Mouse (Mus musculus) monocyte, adult 5-6 weeks (primary cell): ENCODE results near the gene Depdc1b. TPM values are rescaled to one million over a fixed set of nuclear protein-coding genes. Genes with fewer than 3 reads are reported as not detected.

Experiments
- ATAC-seq: fragments of 153-309, 156-312 bp; replicated peaks from 2 replicates; pipeline ENCODE4 v1.8.0; 2017; ENCODE audit warnings: mild to moderate bottlenecking; ENCODE audit not compliant: low TSS enrichment, insufficient number of reproducible peaks, severe bottlenecking, poor library complexity, low FRiP score
- total RNA-seq: library from RNA; stranded (forward); fragments of 200-1000, 200-491, 200-594 nt; gene quantifications from 3 replicates; pipeline ENCODE4 v1.2.3, GENCODE M21; 2017

Gene Depdc1b
- total RNA-seq, 1 experiment from 2014 or later = 8.3 TPM

DNA sequence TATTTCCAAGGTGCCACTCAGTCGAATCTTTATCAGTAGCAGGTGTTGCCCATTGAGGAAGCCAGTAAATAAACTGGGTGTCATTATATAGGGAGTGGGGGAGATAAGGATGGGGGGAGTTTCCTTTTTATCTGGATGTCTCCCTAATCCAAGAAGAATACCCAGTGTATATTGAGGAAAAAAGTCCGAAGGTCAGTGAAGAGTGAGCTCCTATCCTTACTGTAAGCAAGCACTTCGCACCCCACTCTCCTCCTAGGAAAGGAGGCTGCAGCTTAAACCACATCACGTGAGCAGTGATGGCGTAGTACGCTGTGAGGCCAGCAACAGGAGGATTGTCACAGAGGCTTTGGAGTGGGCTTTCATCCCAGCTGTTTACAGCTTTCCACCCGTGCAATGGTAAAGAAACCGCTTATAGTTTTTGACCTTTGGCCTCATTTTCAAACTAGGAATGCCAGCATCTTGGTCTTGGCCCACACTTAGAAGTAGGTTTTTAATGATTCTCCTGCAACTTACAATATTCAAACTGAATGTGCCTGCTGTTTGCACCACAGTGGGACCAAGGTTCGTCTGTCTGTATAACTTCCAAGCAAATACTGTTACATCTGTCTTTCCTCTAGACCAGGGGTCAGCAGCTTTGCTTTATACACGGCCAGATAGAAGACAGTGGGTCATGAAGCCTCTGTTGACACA, 23.9 kb downstream of the Depdc1b start:
- ATAC-seq = no peak

DNA sequence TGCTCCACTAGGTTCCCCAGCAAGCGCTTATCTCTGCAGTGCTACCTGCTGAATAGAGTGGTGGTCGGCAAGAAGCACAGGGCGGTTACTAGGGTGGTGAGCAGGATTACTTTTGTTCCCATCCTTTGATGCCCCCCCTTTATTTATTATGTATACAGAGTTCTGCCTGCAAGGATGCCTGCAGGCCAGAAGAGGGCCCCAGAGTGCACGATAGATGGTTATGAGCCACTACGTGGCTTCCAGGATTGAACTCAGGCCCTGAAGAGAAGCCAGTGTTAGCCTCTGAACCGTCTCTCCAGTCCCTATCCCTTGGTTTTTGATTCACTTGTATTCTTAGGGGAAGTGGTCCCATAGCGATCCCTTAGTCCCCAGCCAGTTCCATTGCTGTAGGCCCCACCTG, 25.5 kb downstream of the Depdc1b start:
- no peak for ATAC-seq

DNA sequence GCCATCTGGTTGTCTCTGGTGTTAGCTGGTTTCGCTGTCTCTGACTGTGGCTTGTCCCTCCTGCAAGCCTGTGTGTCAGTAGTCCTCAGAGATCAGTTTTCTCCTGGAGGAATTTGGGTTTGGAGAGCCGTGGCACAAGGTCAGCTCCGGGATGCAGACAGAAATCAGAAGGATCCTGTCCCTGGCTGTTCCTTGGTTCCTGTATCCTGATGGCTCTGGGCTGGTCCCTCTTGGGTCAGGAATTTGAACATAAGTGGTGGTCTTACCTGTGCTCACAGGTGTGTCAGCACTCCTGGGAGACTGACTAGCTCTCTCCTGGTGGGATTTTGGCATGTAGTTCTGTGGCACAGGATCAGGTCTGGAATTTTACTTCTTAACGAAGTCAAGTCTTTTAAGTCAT, 29.6 kb downstream of the Depdc1b start:
- ATAC-seq = no peak

DNA sequence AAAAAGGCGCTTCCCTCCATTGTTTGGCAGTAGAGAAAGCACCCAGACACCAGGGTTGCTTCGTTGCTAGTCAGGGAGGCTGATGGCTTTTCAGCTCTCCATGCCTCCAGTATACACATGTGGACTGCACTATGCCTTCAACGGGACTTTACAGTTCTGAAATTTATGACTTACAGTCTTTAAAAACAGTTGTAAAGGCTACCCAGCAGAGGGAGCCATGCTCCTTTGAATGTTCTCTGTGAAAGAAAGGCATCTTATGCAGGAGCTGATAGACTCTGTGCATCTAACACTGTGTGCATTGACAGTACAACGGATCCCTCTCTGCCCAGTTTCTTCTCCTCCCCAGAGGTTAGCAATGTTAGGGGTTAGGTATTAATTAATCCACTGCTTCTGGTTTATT, 30.9 kb downstream of the Depdc1b start:
- ATAC-seq = no peak

DNA sequence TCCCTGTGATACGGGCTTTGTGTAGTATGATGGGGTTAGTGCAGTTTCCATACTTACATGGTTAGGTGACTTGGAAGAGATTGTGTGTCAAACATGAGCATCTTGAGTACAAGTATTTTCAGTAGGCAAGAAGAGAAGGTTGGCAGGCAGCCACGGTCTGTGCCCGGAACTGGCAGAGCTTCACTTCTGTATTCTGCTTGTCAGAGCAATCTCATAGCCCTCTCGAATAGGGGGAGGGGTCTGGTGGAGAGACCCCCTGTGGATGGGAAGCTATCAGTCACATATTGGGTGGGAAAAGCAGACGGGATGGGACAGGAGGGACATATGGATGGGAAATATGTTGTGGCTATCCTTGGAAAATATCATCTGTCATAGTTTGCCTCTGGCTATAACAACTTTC, 33.5 kb downstream of the Depdc1b start:
- no peak for ATAC-seq

DNA sequence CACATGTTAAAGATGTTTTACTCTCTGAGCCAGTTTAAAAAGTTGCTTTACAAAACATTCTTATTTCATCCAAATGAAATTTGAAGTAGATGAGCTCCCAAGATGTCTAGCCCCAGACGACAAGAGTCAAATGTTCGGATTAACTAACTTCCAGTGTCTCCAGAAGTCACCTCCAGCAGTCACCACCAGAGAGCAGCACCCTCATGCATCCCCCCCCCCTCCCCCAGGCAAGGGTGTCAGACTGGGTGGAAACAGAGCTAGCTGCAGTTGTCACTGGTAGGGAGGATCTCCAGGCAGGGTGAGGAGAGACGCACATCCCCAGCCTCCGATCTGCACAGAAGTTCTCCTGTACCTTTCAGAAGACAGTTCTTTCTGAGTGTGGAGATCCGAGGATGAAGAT, 37.6 kb downstream of the Depdc1b start:
- ATAC-seq = no peak

DNA sequence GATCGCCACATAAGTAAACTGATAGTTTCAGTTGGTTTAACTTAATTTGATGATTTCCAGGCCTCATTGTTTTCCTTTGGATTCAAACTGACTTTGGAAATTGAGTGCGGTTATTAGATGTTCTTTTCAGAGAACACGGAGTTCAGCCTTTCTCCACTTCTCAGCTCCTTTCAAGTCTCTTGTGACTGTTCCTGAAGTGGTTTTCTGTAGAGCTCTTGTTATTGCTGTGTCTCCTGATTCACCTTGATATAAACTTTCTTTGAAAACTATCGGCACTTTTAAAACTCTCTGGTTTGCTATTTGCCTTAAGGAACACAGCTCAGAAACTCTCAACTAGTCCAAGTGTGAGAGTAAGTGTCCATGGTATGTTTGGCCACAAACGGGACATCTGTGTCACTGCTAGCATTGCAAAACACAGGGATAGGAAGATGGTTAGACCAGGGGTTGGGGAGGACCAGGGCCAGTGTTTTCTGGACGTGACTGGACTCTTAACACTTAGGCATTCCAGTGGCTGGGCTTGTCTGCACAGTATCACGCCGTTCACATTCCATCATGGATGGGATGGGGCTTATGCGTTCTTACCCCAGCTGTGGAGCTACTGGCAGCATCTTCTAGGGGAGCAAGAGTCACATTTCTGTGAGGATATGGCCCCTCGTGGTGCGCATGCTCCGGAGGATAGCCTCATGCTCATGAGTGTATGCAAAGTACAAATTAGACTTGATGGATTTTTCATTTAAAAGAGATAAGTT, 38.8 kb downstream of the Depdc1b start:
- ATAC-seq = no peak

DNA sequence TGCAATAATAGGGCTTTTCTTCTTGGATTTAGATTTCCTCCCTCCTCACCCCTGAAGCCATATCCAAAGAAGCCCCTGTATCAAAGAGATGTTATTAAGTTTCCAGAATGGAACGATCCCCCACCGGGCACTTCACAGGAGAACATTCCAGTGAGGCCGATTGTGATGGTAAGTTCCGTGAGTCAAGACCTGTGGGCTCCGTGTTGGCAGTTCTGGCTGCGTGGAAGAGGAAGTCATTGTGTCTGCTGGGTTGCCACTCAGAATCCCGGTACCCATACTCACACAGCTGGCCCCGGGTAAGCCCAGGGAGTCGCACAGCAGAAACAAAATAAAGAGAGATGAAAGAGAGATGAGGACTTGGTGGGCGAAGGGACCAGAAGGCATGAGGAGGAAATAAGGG, 41.2 kb downstream of the Depdc1b start:
- ATAC-seq = no peak

DNA sequence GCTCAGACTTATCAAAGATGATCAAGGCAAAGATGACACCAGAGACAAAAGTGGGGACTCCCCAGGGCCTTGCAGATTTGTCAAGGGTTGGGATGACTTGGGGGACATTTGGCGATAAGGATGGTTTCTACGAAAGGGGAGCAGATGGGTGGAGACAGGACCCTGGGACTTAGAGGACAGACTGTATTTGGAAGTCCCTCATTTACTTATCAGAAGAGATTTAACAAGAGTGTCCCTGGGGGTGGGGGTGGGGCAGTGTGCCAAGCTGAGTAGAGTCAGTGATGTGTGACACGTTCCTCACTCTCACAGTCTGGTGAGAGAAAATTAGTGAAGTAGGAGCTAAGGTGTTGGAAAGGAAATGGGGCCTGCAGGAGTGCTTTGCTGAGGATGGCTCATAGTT, 42.1 kb downstream of the Depdc1b start:
- no peak for ATAC-seq

DNA sequence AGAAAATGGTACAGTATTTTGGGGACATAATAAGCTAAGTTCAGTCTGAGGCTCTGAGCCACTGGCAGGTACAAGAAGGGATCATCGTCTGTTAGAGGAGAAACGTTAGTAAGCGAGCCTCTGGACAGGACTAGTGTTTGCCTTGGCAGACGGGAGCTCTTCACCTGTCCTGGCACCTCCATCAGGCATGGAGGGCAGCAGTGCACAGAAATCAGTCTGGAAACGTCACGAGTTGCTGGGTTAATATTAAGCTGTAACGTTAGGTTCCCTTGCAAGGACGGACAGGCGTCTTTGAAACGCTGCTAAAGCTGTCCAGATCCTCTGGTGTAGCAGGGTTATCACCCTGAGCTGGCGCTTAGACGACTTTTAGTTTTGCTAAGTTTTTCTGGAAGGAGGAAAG, 51.4 kb downstream of the Depdc1b start:
- no peak for ATAC-seq

DNA sequence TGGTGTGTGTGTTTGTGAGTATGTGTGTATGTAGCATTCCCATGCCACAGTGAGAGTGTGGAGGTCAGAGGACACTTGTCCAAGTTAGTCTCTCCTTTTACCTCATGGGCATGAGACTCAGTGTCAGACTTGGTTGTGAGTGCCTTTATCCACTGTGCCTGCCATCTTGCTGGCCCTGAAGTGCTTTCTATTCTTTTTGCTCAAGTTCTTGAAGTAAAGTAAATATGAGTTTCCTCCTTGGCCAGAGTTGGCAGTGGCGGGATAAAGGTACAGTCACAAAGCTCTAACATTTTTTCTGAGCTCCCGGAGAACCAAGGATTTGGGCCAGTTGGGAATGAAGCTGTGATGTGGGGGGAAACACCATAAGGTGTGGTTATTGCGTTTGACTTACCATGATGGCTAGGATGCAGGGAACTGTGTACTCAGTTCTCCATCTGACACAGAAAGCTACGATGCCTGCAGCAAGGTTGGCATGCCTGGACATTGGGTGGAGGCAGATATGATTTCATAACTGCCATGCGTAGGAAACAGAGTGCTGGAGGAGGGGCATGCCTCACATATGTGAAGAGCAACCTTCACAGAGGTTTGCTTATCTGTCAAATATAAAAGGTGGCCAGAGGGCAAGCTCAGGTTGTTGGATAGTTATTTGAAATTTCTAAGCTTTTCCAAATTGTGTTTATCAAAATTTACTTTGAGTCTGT, 54.3 kb downstream of the Depdc1b start:
- no peak for ATAC-seq

DNA sequence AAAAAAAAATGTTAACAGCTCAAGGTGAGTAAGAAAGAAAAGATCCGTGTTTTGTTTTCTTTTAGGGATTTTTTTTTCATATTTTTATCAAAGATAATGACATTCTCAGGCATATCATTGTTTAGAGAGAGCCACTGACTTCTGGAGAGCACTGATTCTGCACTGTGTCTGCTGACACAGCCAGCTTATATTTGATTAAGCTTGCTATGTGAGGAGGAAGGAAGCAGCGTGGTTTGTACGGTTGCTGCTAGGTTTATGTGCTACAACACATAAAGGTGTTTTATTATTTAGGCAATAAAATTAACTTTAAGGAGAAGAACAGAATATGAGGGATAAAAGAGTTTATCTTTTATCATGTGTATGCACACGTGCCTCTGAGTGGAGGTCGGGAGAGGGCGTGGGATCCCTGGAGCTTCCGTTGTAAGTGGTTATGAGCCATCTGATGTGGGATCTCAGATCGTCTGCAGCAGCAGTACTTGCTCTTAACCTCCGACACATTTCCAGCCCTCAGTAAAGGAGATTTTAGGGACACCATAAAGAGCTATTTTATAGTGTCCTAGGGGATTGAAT, 55.3 kb downstream of the Depdc1b start:
- ATAC-seq = no peak

DNA sequence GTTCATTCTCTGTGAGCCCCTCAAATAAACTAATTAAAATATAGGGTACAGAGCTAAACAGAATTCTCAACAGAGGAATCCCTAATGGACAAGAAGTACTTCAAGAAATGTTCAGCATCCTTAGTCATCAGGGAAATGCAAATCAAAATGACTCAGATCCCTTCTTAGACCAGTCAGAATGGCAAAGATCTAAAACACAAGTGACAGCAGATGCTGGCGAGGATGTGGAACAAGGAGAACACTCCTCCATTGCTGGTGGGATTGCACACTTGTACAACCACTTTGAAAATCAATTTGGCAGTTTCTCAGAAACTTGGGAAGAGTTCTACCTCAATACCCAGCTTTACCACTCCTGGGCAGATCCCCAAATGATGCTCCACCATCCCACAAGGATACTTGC, 57.1 kb downstream of the Depdc1b start:
- no peak for ATAC-seq

DNA sequence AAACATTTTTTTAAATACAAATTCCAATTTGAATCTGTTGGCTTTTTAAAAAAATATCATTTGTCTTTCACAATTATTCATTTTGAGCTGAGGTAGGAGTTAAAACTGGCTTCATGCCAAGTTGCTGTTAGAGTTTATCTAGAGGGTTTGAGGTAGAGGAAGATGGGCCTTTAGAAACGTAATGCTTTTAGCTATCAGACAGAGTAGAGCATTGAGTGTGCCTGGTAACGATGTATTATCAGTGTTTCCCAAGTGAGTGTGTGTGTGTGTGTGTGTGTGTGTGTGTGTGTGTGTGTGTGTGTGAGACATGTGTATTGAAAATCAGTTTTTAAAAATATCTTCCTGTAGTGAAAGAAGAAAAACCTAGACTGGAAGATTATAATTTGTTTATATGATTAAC, 60.5 kb downstream of the Depdc1b start:
- no peak for ATAC-seq

DNA sequence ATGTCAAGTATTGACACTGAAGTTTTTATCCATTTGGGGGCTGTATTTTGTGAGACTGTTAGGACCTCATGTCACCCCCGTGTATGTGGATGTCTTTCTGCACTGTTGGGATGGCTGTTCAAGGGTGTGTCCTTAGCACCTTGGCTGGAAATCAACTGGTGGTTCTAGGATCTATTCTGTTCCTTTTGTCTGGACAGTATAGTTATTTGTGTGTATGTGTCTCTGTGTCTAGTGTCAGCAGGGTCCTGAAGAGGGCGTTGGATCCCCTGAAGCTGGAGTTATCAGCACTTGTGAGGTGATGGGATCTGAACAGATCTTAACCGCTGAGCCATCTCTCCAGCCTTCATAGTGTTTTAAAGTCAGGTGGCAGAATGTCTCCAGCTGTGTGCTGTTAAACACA, 65.0 kb downstream of the Depdc1b start:
- ATAC-seq = no peak

DNA sequence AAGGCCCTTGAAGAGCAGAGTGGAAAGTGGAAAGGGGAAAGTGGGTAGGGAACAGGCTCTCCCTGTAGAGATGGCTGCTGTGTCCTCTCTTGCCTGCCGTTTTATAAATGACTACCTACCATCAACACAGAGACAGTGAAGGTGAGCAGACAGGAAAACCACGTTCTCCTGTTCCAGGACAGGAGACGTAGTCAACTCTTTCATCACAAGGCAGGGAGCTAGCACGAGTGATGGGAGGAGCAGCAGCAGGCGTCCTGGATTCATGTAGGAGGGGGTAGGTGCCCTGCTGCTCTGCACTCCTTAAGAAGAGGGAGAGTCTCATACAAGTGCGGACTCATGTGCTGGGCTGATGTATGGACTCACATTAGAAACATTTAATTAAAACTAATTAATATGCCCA, 66.9 kb downstream of the Depdc1b start:
- ATAC-seq = no peak

DNA sequence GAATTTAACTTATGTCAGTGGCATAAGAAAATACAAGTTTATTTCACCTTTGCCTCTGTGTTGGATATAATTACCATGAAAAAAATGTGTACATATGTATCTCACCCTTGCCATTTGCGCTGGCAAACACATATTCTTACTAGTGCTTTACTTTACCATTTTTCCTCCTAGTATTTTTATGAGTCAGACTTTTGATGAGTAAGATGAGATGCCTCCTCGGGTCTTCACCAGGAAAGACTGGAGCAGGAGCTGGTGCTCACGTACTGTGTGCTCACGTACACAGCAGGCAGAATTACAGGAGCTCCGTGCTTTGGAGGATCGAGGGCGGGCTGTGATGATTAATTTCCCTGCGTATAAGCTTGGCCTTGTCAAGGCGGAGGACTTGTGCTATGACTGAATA, 69.9 kb downstream of the Depdc1b start:
- ATAC-seq = no peak

DNA sequence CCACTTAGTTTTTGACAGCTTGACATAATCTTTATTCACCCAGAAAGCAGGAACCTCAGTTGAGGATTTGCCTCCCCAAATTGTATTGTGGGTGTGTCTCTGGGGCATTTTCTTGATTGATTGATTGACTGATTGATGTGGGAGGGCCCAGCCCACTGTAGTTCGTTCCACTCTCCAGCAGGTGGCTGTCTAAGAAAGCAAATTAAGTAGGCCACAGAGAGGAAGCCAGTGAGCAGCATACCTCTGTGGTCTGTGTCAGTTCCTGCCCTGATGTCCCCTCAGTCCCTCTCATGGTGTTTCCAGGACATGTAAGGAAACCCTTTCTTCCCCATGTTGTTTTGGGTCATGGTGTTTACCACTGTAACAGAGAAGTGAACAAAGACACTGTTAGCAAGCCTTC, 74.4 kb downstream of the Depdc1b start:
- 0 out of 2 replicates have a peak, but pooled peaks have one; percentile 61 for ATAC-seq

DNA sequence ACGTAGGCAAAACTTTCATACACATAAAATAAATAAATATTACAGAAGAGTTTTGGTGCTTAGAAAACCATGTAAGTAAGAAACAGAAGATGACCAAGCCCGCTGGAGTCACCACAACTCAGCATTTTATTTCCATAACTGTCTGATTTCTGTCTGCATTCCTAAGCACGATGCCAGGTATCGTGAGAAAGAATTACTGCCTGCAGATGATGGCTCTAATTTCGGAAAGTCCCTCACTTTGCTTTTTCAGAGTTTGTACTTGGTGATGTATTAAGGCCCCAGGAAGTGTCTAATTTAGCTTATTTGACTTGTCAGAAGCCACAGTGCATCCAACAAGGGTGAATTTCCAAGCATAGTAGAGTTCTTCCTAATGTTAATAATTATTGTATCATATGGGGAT, 87.1 kb downstream of the Depdc1b start:
- no peak for ATAC-seq

DNA sequence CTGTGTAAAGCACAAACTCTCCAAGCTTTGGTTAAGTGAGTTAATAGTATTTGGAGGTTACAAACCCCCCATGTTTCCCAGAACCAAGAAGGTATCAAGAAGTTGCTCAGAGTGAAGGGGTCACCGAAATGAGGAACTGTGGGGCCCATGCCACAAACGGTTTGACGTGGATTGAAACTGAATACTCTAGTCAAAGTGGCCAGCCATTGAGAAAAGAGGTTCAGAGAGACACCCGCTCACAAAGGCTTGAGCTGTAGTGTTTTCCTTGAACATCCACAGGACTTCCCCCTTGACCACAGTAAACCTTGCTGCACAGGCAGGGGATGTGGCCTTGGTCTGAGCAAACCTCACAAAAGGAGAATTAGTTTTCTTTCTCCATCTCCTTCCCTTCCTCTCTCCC, 88.2 kb downstream of the Depdc1b start:
- ATAC-seq = no peak
